Mouse (Mus musculus): ENCODE measurements at regions not wholly inside any gene's neighbourhood (a gene's known extent, or its start where the extent isn't known, plus 50 kb on each side); places are given as distances from the start of the nearest gene placed in this dataset.

- no peak for TF ChIP-seq POLR2A (IDR thresholded peaks at IDR 0.05; ENCODE audit: low read depth, low read length)
- TF ChIP-seq CTCF (conservative IDR thresholded peaks at IDR 0.05; ENCODE audit: insufficient read depth, insufficient read length, low read depth, low read length) = no peak
These were observed 392.4 kb upstream of the Dach1 start for GRCm38 (mm10) chr14:98562002-98562401.

Measured in kidney, adult 2 months (tissue).